Mouse (Mus musculus) B cell, adult 2 months (primary cell): ENCODE measurements around the gene Bnc1.

Experiments used
- DNase-seq, 2 experiments: peaks; one replicate each; pipeline ENCODE4 v3.0.0; 2022

Bnc1 gene

DNA sequence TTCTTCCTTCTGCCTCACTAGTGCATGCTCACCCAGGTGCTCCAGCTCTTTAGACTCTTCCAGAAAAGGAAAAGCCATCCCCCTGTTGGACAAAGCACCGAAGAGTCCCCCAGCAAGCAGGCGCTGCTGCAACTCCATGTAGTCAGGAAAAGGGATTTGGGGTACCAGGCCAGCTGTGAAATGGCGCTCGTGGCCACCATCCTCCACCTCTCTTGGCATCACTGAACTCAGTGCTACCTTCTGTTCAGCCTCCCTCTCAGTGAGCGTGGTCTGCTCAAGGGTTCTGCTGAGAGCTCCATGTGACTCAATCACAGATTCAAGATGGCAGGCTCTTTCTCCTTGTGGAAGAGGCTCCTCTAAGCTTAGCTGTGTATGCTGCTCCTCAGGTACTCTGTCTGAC is 18.8 kb downstream of the Bnc1 start:
- DNase-seq = no peak

DNA sequence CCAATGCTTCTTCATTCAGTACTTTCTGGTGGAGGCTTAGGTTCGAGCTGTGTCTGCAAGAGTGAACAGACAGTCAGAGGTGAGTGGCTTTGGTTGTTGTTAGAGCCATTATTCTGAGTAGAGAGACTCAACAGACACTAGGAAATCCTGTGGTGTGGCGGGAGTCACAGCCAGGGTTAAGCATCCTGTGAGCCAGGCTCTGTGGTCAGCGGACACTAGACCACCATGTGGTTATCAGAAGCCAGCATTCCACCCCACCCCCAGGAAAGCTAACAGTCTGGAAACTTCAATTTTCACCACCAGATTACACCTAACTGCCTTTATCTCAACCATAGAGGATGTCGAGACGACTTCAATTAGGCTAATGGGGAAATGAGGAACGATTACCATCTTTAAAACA is 23.1 kb downstream of the Bnc1 start:
- no peak for DNase-seq

DNA sequence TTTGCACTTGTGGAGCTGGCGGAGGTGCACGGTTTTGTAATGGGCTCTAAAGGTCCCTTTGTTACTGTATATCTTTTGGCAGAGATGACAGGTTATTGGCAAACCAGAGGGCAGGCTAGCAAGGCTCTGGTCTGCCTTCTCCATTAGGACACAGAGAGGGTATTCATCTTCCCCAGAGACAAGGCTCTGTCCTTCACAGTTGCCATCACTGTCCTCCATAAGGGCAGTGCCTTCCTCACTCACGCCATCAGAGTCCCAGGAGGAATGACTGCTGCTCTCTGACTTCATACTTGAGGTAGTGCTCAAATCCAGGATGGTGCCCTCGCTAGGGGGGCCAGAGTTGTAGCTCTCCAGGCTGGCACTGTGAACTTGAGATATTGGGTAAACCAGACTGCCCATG is 23.6 kb downstream of the Bnc1 start:
- no peak for DNase-seq

DNA sequence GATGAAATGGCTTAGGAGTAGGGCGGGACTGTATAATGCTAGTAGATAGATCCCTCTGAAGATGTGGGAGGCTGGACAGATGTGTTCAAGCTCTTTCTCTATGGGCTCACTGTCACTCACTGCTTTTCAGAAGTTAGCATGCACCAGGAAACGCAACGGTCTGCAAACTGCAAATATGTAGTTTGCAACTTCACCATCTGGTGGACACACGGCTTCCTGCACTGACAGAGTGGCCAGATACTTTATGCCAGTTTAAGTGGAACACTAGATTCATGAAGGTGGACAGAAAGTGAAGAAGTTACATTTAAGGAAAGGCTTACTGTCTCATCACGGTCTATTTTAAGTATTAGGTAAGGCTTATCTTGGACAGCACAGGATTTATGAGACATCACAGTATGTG is 25.9 kb downstream of the Bnc1 start:
- no peak for DNase-seq

DNA sequence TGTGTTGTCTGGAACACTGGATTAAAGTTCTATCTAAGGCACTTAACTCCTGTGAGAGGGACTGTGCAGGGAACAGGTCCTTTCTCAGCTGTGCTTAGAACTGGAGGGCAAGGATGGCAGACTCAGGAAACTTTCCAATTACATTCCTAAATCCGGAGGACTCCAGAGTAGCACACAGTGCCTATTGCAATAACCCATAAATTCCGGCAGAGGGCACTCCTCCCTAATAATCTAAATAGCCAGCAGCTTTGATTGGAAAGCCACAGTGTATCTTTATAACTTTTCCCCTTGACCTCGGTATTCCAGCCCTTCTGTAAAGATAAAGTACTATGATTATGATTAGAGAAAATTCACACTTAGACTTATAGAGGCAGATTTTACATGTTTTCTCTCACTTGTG is 32.4 kb downstream of the Bnc1 start:
- DNase-seq = peak; percentile 50

DNA sequence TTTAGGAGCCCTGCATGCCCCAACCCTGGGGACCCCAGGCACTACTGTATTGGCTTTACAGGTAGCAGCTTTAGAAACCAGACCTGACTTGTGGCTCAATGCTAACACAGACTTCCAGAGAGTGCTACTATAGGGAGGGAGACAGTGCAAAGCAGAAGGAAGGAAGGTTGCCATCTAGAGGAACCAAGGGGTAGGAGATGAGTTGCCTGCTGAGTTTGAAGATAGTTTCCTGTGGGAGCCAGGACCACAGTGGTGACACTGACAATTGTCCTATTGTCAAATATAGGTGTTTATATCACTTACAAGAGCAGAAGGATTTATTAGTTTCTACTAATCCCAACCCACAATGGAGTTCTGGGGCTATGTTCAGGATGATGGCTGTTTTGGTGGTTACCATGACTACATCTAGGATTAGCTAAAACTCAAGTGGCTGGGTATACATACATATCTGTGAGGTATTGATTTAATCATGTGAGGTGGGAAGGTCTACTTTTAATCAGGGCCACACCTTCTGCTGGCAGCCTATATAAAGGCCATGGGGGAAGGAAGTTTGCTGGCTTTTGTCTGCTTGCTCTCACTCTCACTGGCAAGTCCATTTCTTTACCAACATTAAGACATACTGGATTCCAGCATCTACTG is 37.8 kb downstream of the Bnc1 start:
- peak; percentile 17 to 30 for DNase-seq

DNA sequence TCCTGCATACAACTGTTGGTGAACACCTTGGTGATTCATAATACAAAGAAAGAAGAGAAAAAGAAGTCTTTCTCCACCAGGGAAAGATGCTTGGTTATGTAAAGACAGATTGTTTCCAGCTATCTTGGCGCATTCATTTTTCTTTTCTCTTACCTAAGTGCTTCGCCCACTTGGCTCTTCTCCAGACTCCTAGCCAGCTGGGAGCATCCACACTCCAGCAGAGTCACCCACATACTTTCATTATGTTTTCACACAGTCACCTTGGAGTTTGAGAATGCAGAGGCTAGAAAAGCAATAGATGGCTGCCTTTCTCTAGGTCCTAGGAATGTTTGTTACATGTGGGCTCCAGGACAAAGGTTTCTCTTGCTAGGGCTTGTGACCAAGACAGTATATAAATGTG is 41.6 kb downstream of the Bnc1 start:
- DNase-seq = no peak

DNA sequence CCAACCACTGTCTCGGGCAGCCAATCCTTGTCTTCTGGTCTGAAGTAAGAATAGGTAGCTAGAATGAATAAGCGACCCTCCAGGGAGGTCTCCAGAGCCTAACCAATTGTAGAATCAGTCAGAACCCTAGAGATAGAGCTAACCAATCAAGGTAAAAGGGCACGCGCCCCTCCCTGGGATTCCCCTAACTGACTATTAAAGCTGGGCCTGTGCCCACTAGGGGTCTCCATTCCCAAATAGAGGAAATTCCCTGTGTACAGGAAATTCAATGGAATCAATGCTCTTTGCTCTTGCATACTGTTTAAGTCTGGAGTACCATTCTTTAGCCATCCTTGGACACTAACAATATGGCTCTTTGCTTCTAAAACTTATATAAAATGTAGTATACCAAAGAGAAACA is 46.7 kb downstream of the Bnc1 start:
- no peak for DNase-seq

DNA sequence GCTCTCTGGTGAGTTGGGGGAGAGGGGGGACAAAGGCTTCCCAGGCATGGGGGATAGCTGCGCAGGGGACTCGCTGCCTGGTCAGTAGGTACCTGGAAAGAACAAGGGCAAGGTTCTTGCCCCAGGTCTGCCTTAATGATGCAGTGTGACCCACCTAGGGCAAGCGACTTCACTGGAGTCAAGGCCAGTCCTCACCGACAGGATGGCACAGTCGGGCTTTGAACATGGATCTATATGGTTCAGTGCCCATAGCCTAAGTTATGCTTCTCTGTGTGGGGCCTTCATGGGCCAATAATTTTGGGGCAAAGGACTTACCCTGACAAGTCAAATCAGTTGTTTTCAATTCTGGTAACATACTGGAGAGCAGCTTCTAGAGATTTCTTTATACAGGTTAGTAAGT is 57.3 kb downstream of the Bnc1 start:
- no peak for DNase-seq

DNA sequence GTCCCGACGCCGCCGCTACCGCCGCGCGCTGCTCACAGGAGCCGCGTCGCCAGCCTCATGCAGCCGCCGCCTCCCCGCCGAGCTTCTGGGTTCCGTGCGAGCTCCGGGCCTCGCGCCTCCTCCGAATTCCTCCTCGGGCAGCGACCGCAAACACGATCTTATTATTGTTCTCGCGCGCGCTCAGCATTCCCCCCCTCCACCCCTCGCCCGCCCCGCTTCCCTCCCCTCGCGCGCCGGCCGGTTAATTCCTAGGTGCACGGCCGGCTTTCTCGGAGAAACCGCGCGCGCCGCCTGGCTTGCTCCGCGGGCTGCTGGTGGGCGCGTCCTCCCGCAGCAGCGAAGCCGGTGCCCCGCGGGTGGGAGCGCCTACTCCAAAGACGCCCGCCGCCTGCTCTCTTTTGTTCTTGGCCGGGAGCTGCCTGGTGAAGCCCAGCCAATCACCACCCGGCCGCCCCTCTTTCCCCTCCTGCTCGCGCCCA is 57.8 kb downstream of the Bnc1 start, which contains the start of gene Hdgfl3:
Gene Hdgfl3, minus strand, starts transcription at position 207 of the 479 bp plus-strand sequence.
- peak; percentile 43 to 48 for DNase-seq

DNA sequence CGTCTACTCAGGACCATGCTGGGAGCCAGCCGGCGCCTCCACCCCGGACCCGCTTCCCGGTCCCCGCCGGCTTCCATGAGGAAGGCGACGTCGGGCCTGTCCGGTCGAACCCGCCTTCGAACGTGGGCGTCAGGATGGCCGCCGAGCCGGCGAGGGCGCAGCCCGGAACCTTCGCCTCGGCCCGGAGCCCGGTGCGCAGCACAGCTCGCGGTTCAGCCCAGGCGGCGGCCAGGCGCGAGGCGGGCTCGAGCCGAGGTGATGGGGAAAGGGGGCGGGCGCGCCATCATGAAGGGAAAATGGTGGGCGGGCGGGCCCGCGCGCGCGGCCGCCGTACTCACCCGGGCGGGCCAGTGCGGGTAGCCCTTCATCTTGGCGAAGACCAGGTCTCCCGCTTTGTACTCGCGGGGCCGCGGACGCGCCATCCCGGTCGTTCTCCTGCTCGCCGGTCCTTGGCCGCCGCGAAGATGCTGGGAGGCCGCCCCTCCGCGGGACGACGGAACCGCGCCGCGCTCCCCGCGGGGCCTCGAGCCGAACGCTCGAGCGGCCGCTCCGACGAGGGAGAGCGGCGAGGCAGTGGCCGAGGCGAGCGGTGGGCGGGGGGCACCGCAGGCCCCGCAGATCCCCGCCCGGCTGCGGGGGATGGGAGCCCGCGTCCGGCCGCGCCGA is 58.4 kb downstream of the Bnc1 start:
- peak; percentile 44 to 48 for DNase-seq

DNA sequence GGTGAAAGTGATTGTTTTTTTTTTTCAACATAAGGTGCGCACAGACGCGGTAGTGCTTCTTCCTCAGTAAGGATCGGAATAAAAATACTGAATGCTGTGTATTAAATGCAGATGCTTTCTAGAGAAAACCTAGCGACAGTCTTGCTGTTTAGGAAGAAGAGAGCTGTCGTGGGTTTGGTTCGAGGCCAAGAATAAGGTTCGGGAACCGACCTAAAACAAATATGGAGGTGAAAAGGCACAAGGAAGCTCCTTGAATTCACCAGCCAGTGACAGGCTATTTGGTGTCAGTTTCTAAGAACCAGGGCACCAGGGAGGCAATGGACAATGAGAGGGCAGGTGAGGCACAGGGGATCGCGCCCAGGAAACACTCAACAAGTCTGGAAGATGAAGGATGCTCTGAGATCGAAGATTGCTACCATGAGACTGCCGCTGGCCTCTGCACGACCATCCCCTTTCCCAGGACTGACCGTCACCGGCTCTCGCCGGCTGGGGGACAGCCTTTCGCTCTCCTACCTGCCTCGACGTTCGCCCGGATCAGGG is 59.0 kb downstream of the Bnc1 start:
- DNase-seq = peak in 1 of 2 experiments; percentile 23

DNA sequence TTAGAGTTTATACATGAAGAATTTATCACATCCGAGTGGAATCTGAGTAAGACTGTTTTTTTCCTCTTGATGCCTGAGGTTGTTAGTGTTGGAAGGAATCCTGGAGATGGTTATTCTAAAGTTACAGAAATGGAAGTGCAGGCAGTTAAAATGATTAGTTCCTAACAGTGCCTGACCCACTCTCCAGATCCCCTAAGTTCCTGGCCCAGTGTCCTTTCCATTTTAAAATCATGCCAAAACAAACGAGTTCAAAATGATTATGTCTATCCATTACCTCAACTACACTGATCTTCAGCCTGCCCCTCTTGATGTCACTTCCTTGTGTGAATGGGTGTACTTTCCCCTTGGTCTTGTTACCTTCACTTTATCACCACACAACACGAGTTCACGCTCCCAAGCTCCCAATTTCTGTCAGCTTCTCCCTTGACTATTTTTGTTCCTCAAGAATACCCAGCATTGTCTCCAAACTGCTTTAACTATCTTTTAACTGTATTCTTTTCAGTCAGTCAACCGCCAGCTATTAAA is 59.5 kb downstream of the Bnc1 start:
- peak in 1 of 2 experiments; percentile 12 for DNase-seq

DNA sequence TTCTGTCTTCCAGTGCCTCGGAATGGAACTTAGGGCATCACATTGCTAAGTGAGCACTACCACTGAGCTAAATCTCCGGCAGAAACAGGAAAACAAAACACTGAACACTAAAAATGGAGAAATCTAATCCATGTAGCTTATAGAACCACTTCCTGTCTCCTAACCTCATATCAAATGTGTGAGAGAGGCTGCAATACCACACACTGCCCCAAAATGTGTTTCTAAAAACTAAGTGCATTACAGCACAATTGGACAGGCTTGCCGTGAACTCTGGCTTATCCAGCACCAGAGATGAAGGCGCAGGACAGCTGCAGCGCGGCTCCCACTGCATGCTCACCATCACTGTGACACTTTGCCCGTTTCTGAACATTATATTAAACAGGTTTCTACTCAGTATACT is 63.1 kb downstream of the Bnc1 start:
- DNase-seq = no peak

DNA sequence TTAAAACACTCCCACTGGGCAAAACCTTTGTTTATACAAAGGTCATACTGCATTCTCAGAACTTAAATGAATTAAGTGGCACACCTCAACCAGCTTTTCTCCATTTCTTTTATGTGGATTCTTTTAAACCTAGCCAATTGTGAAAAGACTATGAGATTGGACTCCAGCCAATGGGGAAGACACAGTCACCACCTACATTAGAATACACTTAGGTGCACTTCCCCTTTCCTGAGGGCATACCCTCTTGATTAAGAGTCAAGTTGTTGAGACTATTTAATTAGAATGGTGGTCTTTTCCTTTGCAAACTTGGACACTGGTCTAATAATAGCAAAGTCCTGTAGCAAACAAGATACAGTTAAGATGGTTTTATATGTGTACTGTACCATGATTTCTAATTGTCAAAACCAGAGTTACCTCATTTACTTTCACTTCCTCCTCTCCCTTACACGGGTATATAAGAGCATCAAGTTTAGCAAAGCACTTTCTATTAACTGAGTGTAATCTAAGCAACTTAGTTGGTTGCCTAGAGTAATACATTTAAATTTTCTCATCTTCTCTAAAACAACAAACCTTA is 70.6 kb downstream of the Bnc1 start:
- peak; percentile 38 to 45 for DNase-seq

DNA sequence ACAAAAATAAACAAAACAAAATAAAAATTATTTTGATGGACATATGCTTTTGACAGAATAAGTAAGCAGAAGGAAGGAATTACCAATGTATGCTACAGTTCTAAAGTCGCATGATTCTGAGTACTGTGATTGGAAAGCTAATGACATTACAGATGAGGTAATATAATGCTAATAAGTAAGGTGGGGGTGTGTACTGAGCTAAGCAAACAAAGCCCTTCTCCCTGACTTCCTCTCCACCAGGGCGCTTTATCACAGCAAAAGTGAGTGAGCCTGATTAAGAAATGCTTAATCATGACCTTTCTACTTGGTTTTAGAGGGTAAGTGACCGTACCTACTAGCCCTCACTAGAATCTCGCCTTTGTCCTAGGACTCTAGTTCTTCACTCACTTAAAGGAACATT is 71.8 kb downstream of the Bnc1 start:
- DNase-seq = no peak

DNA sequence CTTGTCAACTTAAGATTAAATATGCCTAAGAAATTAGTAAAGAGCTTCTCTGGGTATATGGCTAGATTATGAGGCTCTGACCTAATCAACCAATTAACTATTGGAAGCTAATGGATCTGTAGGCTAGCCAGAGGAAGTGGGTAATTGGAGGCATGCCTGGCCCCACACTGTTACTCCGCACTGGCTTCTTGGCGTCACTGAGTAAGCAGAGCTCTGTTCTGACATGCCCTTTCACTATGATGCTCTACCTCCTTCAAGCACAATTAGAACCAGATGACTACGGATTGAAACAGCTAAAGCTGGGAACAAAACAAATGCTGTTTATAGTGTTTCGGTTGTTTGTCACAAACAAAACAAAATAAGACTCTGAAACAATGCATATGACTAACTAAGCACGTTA is 73.8 kb downstream of the Bnc1 start:
- no peak for DNase-seq
